Mouse (Mus musculus) A20 (cell line): Measurements from ENCODE around the gene Klf13.

Experiments
- DNase-seq: peaks from one replicate; pipeline ENCODE4 v3.0.0-alpha.2; 2011; ENCODE audit warnings: low read depth, low spot score

Klf13 gene

DNA sequence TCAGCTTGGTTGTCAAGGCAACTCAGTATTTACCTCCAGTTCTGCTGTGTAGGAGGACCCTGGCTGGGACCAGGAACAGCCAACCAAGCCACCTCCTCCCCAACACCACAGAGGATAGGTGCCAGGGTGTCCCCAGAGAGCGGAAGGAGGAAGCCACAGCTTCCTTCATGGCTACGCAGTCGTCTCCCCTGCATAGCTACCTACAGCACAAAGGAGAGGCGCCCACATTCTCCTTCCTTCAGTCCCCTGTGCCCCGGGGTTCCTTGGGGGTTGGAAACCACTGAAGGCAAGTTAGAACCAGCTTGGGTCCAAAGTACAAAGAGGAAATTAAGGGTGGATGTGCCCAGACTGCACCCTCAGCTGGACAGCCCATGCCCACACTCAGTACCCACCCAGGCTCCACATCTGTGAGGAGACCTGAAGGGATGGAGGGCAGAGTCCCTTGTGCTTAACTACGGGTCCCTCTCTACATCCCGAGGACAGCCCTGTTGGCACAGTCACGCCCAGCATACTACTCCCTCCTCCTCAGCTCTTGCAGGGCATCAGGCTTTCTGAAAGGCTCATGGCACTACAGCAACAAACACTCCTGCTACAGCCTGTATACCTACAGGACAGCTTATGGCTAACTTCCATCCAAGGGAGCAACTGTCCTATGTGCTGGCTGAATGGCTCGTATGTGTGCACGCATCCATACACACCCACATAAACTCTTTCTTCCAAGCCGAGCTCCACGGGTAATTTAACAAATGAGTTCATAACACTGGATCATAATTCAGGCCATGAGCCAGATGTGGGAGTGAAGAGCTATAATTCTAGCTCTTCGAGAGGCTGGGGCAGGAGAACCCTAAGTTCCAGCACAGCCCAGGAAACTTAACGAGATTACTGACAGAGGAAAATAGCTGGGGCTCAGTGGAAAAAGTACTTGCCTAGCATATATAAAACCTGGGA is 13.0 kb downstream of the Klf13 start:
- no peak for DNase-seq

DNA sequence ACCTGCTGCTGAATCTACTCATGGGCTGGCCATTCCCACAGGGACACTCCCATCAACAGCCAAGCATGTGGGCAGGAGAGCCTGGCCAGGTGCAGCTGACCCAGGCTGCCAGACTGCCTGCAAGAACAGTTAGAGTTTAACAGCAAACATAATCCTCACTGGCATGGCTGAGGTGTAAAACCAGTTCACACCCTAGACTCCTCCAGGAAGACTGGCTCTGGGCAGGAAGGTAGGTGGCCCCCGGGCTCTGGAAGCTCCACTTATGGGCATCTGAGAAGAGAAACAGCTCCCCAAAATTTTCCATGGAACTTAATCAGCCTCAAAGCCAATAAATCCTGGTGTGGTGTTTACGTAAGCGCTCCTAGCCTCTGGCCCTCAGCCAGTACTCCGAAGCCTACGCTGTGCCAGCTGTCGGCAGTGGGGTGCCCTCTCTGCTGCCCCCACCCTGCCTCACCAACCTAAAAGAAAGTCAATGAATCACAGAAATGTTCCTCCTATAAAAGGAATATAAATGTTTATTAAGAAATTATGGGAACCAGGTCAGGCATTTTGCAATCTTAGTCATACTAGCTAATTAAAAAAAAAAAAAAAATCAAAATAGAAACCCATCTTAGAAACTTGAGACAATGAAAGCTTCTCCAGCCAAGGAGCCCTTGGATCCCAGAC is 13.8 kb downstream of the Klf13 start:
- no peak for DNase-seq

DNA sequence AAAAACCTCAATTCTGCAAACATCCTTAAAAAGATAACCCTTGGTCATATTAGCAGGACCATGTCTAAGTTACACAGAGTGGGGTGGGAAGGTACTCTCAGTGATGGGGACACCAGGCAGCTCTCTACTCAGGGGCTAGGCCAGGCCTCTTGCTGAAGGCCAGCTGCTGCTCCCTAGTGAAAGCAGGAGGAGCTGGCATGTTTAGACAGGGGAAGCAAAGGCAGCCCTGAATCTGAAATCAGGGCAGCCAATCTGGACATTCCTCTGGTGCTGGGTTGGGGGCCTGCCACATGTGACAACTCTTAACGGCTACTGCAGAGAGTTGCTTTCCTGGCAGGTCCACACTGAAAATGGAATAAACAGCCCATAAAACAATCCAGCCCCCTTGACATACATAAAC is 14.6 kb downstream of the Klf13 start:
- DNase-seq, result no peak

DNA sequence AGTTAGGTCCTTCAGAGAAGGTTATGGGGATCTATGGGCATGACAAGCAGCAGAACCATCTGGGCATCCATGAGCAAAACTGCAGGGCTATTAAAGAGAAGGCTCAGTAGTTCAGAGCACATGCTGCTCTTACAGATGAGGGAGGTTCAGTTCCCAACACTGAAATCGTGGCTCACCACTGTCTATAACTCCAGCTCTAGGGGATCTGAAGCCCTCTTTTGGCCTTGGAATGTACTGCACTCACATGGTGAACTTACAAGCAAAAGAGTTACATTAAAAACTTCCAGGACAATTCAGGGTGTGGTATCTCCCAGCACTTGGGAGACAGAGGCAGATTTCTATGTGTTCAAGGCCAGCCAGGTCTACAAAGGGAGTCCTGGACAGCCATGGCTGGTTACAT is 15.7 kb downstream of the Klf13 start:
- DNase-seq, result no peak

DNA sequence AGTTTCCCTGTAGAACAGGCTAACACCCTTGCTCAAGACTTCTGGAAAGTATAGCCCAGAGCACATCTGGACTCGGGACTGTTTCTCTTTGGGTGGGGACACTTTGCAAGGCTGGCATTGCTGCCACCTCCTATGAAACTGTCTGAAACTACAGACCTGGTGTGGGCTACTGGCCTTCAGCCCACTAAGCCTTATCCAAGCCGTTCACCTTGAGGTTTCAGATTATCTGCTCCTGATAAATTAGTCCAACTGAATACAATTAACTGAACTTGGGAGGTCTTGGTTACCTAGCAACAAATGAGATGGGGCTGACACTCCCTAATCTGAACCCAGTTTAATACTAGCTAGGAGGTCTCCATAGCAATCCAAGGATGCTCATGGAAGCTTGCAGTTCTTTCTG is 16.1 kb downstream of the Klf13 start:
- DNase-seq, result no peak

DNA sequence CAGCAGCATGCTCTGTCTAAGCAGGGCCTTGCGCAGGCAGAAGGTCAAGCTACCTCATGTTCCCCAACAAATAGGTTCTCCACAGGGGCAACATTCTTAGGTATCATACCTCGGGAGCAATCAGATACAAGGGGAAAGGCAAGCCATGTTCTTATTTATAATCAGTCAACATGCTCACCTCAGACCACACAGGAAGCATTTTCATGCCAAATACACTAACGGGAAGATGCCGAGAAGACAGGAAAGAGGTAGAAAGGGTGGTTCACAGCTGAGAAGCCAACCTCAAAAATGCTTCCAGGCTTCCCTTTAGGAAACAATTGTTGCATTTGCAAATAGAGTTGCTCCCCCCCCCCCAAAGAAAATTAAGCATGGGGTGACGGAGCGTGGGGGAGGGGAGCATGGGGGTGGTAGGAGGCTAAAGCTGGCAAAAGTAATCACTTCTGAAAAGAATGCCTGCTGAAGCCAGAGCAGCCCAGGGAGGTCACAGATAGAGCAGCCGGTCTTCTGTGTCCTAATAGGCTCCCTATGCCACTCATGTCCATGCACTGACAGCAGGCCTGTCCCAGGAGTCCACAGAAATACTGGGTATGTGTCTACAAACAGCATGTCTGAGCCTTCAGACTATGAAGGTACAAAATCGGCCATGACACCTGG is 16.7 kb downstream of the Klf13 start:
- DNase-seq, result no peak

DNA sequence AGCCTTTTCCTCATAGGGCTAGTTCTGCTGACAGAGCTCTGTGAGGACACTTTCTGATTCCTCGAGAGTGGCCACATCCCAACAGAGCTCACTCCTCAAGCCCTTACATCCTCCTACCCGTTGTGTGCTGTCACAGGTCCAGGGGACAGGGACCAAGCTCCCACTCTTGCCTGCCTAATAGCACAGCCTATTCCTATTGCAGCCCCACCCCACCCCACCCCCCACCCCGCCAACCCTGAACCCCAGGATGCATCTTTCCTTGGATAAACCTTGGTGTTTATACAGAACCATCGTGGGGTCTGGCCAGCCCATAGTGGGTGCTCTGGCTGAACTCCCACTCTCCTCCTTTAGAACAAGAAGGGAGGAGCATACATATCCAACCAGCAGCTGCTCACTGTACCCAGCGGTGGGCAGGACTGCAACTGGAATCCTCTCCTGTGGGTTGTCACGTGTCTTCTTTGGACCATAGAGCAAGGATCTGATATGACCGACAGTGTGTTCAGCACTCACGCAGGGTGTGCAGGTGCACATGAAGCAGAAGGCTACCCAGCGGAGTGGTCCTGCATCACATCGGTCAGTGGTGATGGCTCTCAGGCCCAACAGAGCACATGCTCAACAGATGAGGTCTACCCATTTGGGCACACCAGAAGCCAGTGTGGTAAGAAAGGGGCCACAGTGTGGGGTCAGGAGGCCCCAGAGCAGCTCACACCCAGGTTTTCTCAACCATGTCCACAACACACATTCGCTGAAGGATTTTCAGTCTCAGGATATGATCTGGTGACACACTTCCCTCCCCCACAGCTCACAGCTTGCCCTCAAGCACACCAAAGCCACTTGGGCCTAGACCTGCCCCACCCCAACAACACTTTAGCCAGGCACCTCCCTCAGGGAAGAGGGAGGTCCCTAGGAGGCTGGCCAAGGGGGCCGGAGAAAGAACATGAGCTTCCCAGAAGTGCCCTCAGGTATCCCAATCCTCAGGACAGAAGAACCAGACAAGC is 19.6 kb downstream of the Klf13 start:
- DNase-seq, result no peak

DNA sequence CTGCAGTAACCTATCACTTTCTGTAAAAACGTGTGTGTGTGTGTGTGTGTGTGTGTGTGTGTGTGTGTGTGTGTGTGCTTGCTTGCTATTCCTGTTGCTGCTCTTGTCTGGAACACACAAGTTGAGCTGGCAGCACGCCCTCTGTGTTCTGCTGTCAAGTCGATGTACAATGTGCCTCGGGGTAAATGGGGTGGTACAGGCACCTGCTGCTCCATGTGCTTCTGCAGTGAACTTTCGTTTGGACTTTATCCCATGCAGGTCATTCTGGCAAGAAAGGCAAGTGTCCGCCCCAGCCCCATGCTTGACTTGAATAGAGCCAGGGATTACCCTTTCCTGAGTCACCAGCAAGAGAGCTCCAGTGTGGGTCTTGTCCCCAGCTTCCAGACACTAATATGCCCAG is 21.0 kb downstream of the Klf13 start:
- DNase-seq, result no peak

DNA sequence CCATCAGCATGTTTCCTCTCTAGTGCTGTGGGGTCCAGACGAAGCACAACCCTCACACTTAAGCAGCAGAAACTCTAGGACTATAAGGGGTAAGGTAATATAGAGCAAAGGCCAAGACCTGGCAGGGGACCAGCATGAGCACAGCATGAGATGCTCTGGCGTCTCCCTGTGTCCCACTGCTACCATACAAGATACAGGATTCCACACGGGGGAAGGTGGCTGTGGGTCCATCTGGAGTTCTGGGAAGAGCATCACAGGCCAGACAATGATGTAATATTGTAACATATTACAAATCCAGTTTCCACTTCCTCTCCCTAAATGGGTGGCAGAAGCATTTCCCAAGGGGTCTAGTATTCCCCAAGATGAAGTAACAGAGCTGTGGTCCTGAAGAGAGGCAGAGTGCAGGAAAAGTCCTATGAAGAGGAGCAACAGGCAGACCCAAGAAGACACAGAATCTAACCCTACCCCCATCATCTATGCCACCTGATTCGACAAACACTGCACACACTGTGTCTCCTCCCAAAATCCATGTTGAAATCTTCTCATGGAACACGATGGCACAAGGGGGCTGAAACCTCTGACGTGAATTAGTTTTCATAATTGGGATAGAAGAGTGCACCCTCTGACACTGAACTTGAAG is 22.3 kb downstream of the Klf13 start, which contains the start of gene E030018B13Rik:
E030018B13Rik (plus strand) TSS at position 590 of the 640 bp plus-strand sequence.
- no peak for DNase-seq

DNA sequence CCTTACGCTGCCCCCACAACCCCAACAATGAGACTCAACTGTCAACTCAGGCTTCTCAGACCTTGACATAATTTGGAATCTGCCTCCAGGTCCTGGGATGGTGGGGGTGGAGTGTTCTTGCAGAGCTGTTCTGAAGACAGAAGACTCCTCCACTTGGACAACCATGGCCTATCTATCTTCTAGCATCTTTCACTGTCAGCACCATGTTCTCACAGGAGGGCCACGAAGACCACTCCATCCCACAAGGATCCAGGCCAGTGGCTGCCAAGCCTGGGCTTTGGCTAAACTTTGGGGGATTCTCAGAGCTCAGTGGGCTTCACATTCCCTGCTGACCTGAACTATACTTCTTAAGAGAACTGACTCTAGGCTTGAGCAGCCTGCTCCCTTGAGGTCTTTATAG is 23.8 kb downstream of the Klf13 start:
- no peak for DNase-seq

DNA sequence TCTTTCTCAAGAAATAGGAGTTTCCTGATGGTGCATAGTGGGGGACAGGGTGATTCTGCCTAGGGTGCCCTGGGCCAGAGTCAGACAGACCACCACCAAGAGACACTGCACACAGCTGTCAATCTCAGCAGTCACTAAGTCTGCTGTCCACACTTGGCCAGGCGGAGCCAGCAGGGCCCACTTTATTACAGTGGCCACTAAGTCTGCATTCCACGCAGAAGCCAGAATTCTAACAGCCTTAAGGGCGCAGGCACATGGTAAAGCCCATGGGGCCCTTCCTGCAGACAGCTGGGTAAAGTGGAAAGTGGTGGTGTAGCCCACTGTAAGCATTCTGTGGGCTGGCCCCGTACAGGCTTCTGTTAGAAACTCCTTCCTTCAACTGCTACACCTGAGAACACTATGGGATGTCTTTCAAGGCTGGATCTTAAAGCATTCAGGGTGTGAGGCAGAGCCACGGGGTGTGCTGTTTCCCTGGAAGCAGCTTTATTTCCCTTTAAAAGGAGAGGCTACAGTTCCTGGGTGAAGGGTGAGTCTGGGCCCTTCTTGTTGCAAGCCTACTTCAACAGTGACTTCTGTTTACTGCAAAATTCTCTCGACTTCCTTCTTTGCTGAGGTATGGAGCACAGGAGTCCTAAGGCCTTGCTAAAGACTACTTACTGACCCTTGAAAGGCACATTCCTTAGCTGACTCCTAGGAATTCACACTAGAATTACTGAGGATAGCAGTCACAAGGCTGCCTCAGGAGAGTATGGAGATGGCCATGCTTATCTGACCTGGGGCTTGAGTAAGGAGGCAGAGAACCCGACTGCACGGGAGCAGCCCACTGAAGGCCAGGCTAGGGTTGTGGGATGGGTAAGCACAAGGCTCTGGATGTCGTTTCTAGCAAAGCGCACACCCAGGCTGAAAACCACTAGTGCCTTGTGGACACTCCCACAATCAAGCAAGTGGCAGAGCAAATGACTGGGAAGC is 24.7 kb downstream of the Klf13 start:
- DNase-seq, result no peak

DNA sequence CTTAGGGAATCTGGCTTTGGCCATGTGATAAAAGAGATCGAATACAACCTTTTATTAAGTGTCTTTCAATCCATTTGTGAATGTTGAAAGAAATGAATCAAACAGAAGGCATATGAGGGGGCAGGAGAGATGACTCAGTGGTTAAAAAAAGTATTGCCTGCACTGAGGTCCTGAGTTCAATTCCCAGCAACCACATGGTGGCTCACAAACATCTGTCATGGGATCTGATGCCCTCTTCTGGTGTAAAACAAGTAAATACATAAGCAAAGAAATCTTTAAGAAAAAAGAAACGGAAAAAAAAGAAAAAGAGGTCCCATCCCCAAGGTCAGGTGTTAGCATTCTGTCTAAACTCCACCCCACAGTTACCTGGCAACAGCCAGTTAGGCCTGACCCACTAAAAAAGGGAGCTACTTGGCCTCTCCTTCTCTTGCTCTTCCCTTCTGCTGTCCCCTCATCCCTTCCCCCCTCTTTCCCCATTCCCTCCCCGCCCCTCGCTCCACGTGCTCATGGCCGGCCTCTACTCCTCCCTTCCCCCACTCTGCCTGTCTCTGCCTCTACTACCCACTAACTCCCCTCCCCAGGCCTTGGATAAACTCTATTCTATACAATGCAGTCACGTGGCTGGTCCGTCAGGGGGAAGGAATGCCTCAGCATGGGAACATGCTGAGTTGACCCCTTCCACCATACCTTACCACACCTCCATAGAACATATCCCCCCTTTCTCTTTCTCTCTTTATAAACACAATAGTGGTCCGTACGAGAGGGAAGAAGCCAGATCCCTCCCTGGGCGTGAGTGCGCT is 25.6 kb downstream of the Klf13 start:
- peak; percentile 28 for DNase-seq

DNA sequence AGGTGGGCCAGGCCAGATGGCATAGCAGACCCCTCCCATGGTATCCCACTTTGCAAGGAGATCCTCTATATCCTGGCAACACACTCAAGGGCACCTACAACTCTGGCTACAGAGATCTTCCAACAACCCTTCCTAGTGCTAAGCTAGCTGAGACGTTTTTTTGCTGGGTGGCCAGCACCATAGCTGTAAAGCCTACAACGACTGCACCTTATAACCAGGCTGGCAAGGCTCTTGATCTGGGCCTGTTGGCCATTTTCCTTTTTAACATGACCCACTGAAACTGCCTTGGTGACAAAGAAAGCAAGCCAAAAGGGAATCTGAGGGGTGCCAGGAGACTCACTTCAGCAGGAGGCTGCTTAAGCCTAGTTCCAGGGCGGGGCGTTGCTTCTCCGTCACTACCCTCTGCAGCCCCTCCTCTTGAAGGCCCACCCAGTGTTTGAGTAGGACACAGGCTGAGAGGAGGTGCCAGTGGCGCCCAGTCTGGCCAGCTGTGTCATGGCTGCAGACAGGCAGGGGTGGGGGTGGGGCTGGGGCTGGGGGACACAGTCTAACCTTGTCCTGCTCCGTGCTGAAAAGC is 26.4 kb downstream of the Klf13 start:
- no peak for DNase-seq

DNA sequence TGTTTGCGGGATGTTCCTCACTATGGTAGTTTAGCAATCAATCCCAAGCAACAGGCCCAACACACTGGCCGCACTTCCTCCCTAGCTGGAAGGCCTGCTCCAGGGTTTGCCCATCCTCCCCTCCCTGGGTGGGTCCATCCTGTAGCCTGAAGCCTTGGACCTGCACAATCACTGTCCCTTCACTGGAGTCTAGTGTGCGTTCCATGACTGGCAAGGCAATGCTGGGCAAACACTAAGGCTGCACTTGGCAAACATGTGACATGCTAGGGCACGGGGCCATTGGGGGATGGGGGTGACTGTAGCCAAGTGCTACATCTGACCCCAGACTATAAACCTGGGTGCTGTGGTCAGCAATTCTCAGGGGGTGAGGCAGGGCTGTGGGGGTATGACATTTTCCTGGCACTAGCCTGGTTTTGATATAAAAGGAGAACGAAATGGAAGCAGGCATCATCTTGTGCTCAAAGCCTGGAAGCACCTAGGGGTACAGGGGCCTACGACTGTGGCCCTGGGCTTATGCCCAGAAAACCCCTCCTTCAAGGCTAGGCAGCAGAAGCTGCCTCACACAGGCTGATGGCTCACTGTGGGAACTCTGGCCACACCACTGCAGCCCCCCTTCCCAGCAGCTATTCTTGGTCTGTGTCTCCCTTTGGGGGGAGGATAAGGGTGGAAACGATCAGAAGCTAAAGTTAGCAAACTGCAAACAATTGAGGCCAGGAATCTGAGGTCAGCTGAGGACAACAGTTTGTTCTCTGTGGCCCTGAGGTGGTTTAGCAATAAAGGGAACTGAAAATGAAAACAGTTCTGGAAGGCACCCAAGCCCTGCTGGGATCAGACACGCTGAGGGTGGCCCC is 27.1 kb downstream of the Klf13 start:
- DNase-seq, result peak; percentile 91

DNA sequence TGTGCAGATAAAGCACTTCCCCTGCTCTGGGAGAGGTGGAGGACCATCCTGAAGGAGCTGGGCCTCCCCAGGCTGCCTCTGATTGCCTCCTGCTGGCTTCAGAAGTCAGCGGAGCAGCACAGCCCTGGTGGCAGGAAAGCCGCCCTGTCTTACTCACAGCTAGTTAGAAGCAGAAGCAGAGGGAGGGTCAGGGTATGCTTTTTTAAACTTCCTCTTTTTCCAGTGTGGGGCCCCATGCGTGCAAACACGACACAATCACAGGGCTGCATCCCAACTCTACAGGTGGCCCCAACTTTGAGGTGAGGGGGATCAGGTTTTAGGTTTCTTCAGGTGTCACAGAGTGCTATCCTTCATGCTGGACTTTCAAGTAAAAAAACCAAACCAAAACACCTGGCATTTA is 27.8 kb downstream of the Klf13 start:
- DNase-seq, result peak; percentile 90

DNA sequence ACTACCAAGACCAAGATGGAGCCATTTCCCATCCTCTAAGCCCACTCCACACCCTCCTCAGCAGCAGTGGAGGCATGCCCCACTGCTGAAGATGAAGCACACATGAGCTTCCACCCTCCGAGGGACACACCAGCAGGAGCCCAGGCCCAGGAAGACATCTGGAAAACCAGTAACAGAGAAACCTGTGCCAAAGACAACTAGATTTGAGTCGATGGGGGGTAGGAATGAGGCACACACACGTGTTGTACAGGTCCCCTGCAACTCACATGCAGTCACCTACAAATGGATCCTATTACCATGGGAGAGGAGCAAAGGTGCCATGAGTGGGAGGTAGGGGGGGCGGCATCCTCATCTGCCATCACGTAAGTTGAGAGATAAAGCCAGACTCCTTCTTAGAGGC is 28.5 kb downstream of the Klf13 start:
- DNase-seq, result no peak
